Mouse (Mus musculus): Measurements from ENCODE around the gene Pex10.
"Not testable (repeated sequence)": the region's sequence is repeated elsewhere in the genome, so short reads cannot be mapped to it uniquely, and the experiment has no call there.

Pex10 gene

GRCm38 (mm10) chr4:155064474-155064873 is 2.3 kb upstream of the Pex10 start:
- in situ Hi-C loops (cut with MboI), result no loop called here

GRCm38 (mm10) chr4:155065970-155066833 is 614 bp upstream of the Pex10 start:
- in situ Hi-C loops (cut with MboI), result loop anchor here (5.0 kb wide), 1 partner anchor 179 kb away; no protein-coding TSS in a partner anchor

- in situ Hi-C loops (cut with MboI), result loop anchor here (5.0 kb wide), 1 partner anchor 181 kb away; no protein-coding TSS in a partner anchor
These were observed 1.6 kb downstream of the Pex10 start for GRCm38 (mm10) chr4:155068357-155068972.

GRCm38 (mm10) chr4:155069191-155069590 is 2.4 kb downstream of the Pex10 start:
- in situ Hi-C loops (cut with MboI), result loop anchor here (5.0 kb wide), 1 partner anchor 182 kb away; no protein-coding TSS in a partner anchor

GRCm38 (mm10) chr4:155070199-155070598 is 3.4 kb downstream of the Pex10 start:
- in situ Hi-C loops (cut with MboI), result no loop called here

GRCm38 (mm10) chr4:155070921-155071320 is 4.1 kb downstream of the Pex10 start:
- in situ Hi-C loops (cut with MboI), result no loop called here

GRCm38 (mm10) chr4:155074418-155074817 is 7.6 kb downstream of the Pex10 start:
- in situ Hi-C loops (cut with MboI), result no loop called here

- in situ Hi-C loops (cut with MboI), result no loop called here
These were observed 8.3 kb downstream of the Pex10 start for GRCm38 (mm10) chr4:155075137-155075536.

GRCm38 (mm10) chr4:155075813-155076212 is 9.0 kb downstream of the Pex10 start:
- in situ Hi-C loops (cut with MboI), result no loop called here

- in situ Hi-C loops (cut with MboI), result no loop called here
These were observed 9.9 kb downstream of the Pex10 start for GRCm38 (mm10) chr4:155076677-155077076.

GRCm38 (mm10) chr4:155078808-155079207 is 12.0 kb downstream of the Pex10 start:
- in situ Hi-C loops (cut with MboI), result not testable (repeated sequence)

- in situ Hi-C loops (cut with MboI), result loop anchor here (10.0 kb wide), 1 partner anchor 115 kb away; the partner anchor contains the start of genes Hes5 and Pank4
These were observed 12.8 kb downstream of the Pex10 start for GRCm38 (mm10) chr4:155079666-155080065.

GRCm38 (mm10) chr4:155083553-155083952 is 16.7 kb downstream of the Pex10 start:
- in situ Hi-C loops (cut with MboI), result loop anchor here (10.0 kb wide), 1 partner anchor 119 kb away; the partner anchor contains the start of genes Hes5 and Pank4

- in situ Hi-C loops (cut with MboI), result loop anchor here (10.0 kb wide), 1 partner anchor 120 kb away; the partner anchor contains the start of genes Hes5 and Pank4
These were observed 17.5 kb downstream of the Pex10 start for GRCm38 (mm10) chr4:155084351-155084750.

GRCm38 (mm10) chr4:155085206-155086107 is 18.6 kb downstream of the Pex10 start:
- in situ Hi-C loops (cut with MboI), result loop anchor here (10.0 kb wide), 1 partner anchor 121 kb away; the partner anchor contains the start of genes Hes5 and Pank4

- in situ Hi-C loops (cut with MboI), result loop anchor here (10.0 kb wide), 1 partner anchor 122 kb away; the partner anchor contains the start of genes Hes5 and Pank4
These were observed 19.6 kb downstream of the Pex10 start, which contains the start of the genes Rer1 and Morn1 for GRCm38 (mm10) chr4:155086108-155087024. TSS of gene Rer1 (minus strand) at chr4:155086382. TSS of gene Morn1 (plus strand) at chr4:155086577.

GRCm38 (mm10) chr4:155089241-155089640 is 22.4 kb downstream of the Pex10 start:
- in situ Hi-C loops (cut with MboI), result loop anchor here (10.0 kb wide), 1 partner anchor 124 kb away; the partner anchor contains the start of genes Hes5 and Pank4

GRCm38 (mm10) chr4:155090147-155090546 is 23.3 kb downstream of the Pex10 start:
- in situ Hi-C loops (cut with MboI), result loop anchor here (10.0 kb wide), 1 partner anchor 155 kb away; the partner anchor contains the start of gene Faap20

GRCm38 (mm10) chr4:155090688-155091449 is 24.1 kb downstream of the Pex10 start:
- in situ Hi-C loops (cut with MboI), result loop anchor here (10.0 kb wide), 1 partner anchor 154 kb away; the partner anchor contains the start of gene Faap20
